Mouse (Mus musculus): ENCODE measurements at regions not wholly inside any gene's neighbourhood (a gene's known extent, or its start where the extent isn't known, plus 50 kb on each side); places are given as distances from the start of the nearest gene placed in this dataset.

DNA sequence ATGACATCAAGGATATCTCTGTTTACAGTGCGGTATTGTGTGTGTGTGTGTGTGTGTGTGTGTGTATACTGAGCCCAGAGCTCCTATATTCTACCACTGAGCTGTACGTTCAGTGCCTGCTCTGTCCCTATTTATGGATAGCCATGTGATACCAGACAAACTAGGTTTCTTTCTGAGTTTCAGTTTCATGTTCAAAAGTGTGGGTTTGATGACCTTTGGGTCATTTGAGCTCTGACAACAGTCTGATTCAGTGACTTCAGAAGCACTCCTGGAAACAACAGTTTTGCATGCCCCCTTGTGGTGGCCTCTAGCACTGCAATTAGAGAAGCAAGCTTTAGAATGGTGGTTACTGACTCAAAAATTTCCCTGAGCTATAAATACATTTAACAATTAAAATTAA lies 50.9 kb upstream of the Tent2 start:
- peak; percentile 98; the same call in 1 of the 2 replicates for TF ChIP-seq CTCF (IDR thresholded peaks at IDR 0.05)
- no peak overlapping the region for H3K4me3 ChIP-seq
- H3K27ac ChIP-seq = peak overlapping the region; percentile 63
- peak; percentile 84 for DNase-seq
- intact Hi-C loops (cut with DNase I) = loop anchor here (2.0 to 10.0 kb wide), 4 partner anchors 51 to 492 kb away; partner anchors contain the start of gene Tent2

- Histone ChIP-seq H3K4me3 (no peak overlapping the region), H3K27ac (peak overlapping the region; percentile 43)
- intact Hi-C loops (cut with DNase I) = loop anchor here (5.0 to 10.0 kb wide), 2 partner anchors 164 to 364 kb away; no protein-coding TSS in a partner anchor
- DNase-seq = peak; percentile 45
- TF ChIP-seq CTCF (IDR thresholded peaks at IDR 0.05) = no peak
Measured at GRCm38 (mm10) chr13:93248711-93249110, 50.7 kb upstream of the Homer1 start.

Data from gastrocnemius, adult 2 months (tissue).